Mouse (Mus musculus): ENCODE results near the gene Bmyc. TPM values are rescaled to one million over a fixed set of nuclear protein-coding genes. Genes with fewer than 3 reads are reported as not detected.
"Not testable (repeated sequence)": the region's sequence is repeated elsewhere in the genome, so short reads cannot be mapped to it uniquely, and the experiment has no call there.

Bmyc gene
- total RNA-seq, 2 experiments from 2014 or later, result 11.4 to 13.1 TPM

GRCm38 (mm10) chr2:25694605-25695004 is 11.9 kb upstream of the Bmyc start:
- Histone ChIP-seq H3K4me3 (no peak overlapping the region), H3K27ac (no peak overlapping the region)
- DNase-seq, result peak; percentile 74
- intact Hi-C loops (cut with DNase I), result no loop called here
- peak; percentile 86 for TF ChIP-seq CTCF (IDR thresholded peaks at IDR 0.05)

GRCm38 (mm10) chr2:25696951-25697350 is 9.6 kb upstream of the Bmyc start:
- TF ChIP-seq CTCF (IDR thresholded peaks at IDR 0.05), result no peak
- Histone ChIP-seq H3K27ac (no peak overlapping the region), H3K4me3 (no peak overlapping the region)
- DNase-seq, result no peak
- intact Hi-C loops (cut with DNase I), result no loop called here

DNA sequence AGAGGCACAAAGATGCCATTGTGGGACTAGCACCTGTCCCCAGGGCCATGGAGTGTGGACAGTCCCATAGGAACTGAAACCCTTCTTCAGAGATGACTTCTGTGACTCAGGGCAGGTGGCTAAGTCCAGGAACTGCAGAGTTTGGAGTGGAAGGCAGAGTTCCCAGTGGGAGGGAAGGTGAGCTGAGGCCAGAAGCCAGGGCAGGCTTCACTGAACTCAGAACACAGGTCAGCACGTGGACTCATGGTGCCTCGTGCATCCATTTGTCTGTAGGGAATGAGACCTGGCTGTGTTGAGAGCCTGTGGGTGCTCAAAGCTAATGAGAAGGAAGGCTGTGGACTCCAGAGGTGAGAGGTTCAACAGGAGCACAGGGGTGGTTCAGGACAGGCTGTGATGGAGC is 7.8 kb upstream of the Bmyc start:
- TF ChIP-seq CTCF (IDR thresholded peaks at IDR 0.05), result no peak
- intact Hi-C loops (cut with DNase I), result loop anchor here (2.0 kb wide), 1 partner anchor 54 kb away; no protein-coding TSS in a partner anchor

DNA sequence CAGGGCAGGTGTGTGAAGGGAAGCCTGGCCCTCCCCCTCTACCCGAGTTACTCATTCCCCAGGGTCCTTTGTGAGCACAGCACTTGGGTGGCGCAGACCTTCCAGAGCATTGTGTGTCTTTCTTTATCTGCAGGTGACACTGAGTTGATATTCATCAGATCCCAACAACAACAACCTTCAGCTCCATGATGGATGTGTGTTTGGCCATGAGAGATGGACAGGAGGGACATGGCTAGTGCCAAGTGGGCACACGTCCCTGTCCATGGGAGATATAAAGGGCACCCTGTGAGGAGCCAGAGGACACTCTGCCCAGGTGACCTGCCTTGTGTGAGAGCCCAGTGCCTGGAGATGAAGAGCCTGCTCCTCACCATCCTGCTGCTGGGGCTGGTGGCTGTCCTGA is 6.8 kb upstream of the Bmyc start, which contains the start of gene Obp2a:
Obp2a (plus strand) TSS at position 301 of the 400 bp plus-strand sequence.
- H3K4me3 ChIP-seq, H3K27ac ChIP-seq, DNase-seq: not testable (repeated sequence)
- intact Hi-C loops (cut with DNase I), result loop anchor here (2.0 kb wide), 1 partner anchor 53 kb away; no protein-coding TSS in a partner anchor

More for the DNA sequence above, 7.8 kb upstream of the Bmyc start:
- Histone ChIP-seq H3K4me3 (no peak overlapping the region), H3K27ac (no peak overlapping the region)
- DNase-seq, result no peak

GRCm38 (mm10) chr2:25701001-25701400 is 5.5 kb upstream of the Bmyc start:
- no peak for TF ChIP-seq CTCF (IDR thresholded peaks at IDR 0.05)
- Histone ChIP-seq H3K4me3 (no peak overlapping the region), H3K27ac (no peak overlapping the region; the same call in 1 of the 2 replicates)
- DNase-seq, result no peak
- intact Hi-C loops (cut with DNase I), result no loop called here

GRCm38 (mm10) chr2:25703706-25704105 is 2.8 kb upstream of the Bmyc start:
- intact Hi-C loops (cut with DNase I), result no loop called here
- no peak for DNase-seq
- H3K27ac ChIP-seq, result no peak overlapping the region
- H3K4me3 ChIP-seq, result no peak overlapping the region
- TF ChIP-seq CTCF (IDR thresholded peaks at IDR 0.05), result no peak

GRCm38 (mm10) chr2:25708121-25708520 is 1.6 kb downstream of the Bmyc start:
- Histone ChIP-seq H3K4me3 (peak overlapping the region; percentile 78), H3K27ac (peak overlapping the region; percentile 61)
- DNase-seq, result peak; percentile 70
- TF ChIP-seq CTCF (IDR thresholded peaks at IDR 0.05), result peak; percentile 55
- intact Hi-C loops (cut with DNase I), result loop anchor here (5.0 kb wide), 1 partner anchor 51 kb away; the partner anchor contains the start of gene Lcn5

GRCm38 (mm10) chr2:25709056-25709455 is 2.5 kb downstream of the Bmyc start:
- H3K27ac ChIP-seq, result peak overlapping the region; percentile 17; the same call in 1 of the 2 replicates
- H3K4me3 ChIP-seq, DNase-seq: not testable (repeated sequence)
- intact Hi-C loops (cut with DNase I), result loop anchor here (5.0 kb wide), 1 partner anchor 52 kb away; the partner anchor contains the start of gene Lcn5

- intact Hi-C loops (cut with DNase I), result loop anchor here (5.0 kb wide), 1 partner anchor 52 kb away; the partner anchor contains the start of gene Lcn5
- not testable (repeated sequence) for H3K4me3 ChIP-seq, DNase-seq, H3K27ac ChIP-seq
Measured at GRCm38 (mm10) chr2:25709791-25710190, 3.3 kb downstream of the Bmyc start.

DNA sequence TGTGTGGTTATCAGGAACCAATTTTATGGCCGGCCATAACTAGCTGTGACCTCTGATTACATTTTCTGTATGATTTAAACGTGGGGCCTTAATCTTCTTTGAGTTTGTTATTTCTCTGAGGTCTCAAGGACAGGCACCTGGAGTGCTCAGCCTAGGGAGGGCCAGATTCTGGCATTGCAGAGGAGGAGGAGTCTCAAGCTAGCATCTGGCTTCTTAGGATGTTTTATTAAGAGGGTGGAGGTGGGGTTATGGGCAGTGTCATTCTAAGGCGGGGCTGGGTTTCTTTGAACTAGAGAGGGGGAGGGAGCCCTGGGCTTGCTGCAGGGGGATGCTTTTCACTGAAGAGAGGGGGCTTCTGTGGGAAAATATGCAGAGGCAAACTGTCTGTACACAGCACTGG is 5.1 kb downstream of the Bmyc start:
- H3K4me3 ChIP-seq; intact Hi-C loops (cut with DNase I); H3K27ac ChIP-seq; DNase-seq: not testable (repeated sequence)

GRCm38 (mm10) chr2:25717222-25717621 is 10.7 kb downstream of the Bmyc start:
- no peak for DNase-seq
- Histone ChIP-seq H3K4me3 (no peak overlapping the region), H3K27ac (no peak overlapping the region)
- intact Hi-C loops (cut with DNase I), result no loop called here
- no peak for TF ChIP-seq CTCF (IDR thresholded peaks at IDR 0.05)

GRCm38 (mm10) chr2:25733199-25733930 is 26.8 kb downstream of the Bmyc start:
- no peak overlapping the region for H3K4me3 ChIP-seq
- no peak for TF ChIP-seq CTCF (IDR thresholded peaks at IDR 0.05)
- DNase-seq, result no peak
- intact Hi-C loops (cut with DNase I), result no loop called here
- H3K27ac ChIP-seq, result no peak overlapping the region

DNA sequence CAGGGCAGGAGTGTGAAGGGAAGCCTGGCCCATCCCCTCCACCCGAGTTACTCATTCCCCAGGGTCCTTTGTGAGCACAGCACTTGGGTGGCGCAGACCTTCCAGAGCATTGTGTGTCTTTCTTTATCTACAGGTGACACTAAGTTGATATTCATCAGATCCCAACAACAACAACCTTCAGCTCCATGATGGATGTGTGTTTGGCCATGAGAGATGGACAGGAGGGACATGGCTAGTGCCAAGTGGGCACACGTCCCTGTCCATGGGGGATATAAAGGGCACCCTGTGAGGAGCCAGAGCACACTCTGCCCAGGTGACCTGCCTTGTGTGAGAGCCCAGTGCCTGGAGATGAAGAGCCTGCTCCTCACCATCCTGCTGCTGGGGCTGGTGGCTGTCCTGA is 30.2 kb downstream of the Bmyc start, which contains the start of gene Obp2b:
Obp2b (plus strand) TSS at position 301 of the 400 bp plus-strand sequence.
- H3K4me3 ChIP-seq; DNase-seq; intact Hi-C loops (cut with DNase I); H3K27ac ChIP-seq: not testable (repeated sequence)

DNA sequence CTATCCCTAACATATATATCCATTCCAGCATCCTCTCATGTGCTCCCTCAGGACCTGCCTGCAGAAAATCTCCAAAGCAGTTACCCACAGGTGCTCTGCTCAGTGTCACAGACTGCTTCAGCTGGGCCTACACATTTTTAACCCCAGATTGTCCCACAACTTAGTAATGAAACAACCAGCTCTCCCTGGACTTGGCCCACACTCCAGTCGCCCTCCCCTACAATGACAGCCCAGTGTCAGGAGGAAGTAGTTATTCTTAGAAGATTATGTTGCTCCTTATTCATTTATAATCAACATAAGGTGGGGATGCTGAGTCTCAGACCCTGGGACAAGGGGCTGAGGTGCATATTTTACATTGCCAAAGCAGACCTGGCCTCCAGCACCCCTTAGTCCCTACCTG is 35.1 kb downstream of the Bmyc start:
- no peak for TF ChIP-seq CTCF (IDR thresholded peaks at IDR 0.05)
- intact Hi-C loops (cut with DNase I), result no loop called here
- no peak overlapping the region for H3K27ac ChIP-seq
- no peak overlapping the region for H3K4me3 ChIP-seq
- no peak for DNase-seq
